Mouse (Mus musculus): ENCODE results near the gene Numb. TPM values are rescaled to one million over a fixed set of nuclear protein-coding genes. Genes with fewer than 3 reads are reported as not detected.

Gene Numb
- 16.8 and 17.4 TPM in 2 replicates for polyA plus RNA-seq (2015; fragmentation: Nextera tagmentation; extraction: Ambion mirVana)

DNA sequence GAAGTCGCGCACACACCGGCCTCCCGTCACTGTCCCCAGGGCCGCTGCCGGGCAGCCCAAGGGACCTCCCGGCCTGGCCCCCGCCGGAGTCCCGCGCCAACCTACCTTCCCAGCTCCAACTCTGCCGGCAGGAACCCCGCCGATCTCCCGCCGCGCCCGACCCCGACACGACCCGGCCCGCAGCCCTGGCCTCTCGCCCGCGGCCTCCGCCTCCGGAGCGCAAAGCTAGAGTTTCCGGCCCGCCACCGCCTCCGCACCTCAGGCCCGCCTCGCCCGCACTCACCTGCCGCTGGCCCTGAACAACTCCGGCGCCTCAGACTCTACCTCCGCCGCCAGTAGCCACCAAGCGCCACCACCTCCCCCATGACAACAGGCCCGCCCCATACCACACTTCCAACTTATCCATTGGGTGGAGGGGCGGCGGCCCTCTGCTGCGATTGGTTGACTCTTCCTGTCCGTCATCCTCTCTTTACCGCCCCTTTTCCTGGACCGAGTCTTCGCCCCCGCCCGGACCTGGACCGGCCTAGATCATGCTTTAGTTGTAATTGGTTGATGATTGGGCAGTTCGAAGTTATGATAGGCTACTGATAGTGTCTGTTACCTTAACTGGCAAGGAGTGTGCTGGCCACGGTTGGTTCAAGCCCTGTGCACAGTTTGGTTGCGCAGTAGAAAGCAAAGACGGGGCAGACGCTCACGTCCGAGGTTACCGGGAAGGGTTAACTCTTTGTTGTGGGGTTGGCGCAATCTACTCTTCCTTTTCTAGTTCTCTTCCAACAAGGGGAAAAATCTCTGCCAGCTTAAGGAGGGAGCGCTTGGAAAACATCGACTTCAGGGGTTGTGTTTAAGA is at the start of gene Numb:
Numb (minus strand) TSS at position 400 of the 847 bp plus-strand sequence.
- Histone ChIP-seq H3K4me3 (ENCODE audit: low read depth, low read length) (peak within 1 kb of the TSS; percentile 95), H3K27ac (ENCODE audit: low read length) (peak within 1 kb of the TSS; percentile 84), H3K9ac (ENCODE audit: low read depth, low read length) (peak within 1 kb of the TSS; percentile 97), H3K4me2 (ENCODE audit: low read depth, low read length) (peak within 1 kb of the TSS; percentile 79), H3K4me1 (ENCODE audit: control insufficient read depth, low read depth, low read length) (peaks cover 23% of the 10 kb centered on the region), H3K9me3 (replicated peaks; ENCODE audit: control insufficient read depth, low read length) (no peaks in the 10 kb centered on the region), H3K27me3 (ENCODE audit: control insufficient read depth, insufficient read depth, low read depth, low read length) (no peaks in the 10 kb centered on the region), H3K36me3 (ENCODE audit: control insufficient read depth, insufficient read depth) (no peaks in the 10 kb centered on the region; the same call in 1 of the 2 replicates)
- 1% methylated on average over 57 of the region's 63 CpGs for WGBS (ENCODE audit: insufficient replicate concordance)
- peak; percentile 98 for ATAC-seq (ENCODE audit: low read depth)

DNA sequence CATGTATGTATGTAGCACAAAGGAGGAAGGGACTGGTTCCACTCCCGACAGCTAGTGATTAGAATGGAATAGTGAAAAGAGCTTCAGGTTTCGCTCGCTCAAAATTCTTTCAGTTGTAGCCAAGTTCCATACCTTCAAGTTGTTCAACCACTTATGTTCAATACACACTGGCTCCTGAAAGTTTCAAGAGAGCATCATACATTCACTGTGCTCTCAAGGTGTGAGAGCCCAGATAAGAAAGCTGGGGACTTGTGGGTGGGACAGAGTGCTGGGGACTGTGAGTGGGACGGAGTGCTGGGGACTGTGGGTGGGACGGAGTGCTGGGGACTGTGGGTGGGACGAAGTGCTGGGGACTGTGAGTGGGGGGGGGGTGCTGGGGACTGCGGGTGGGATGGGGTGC is 43.5 kb upstream of the Numb start:
- no peak overlapping the region for H3K4me2 ChIP-seq (ENCODE audit: low read depth, low read length)
- H3K36me3 ChIP-seq (ENCODE audit: control insufficient read depth, insufficient read depth) = no peaks in the 10 kb centered on the region
- H3K9me3 ChIP-seq (replicated peaks; ENCODE audit: control insufficient read depth, low read length) = no peaks in the 10 kb centered on the region
- H3K4me3 ChIP-seq (ENCODE audit: low read depth, low read length) = no peak overlapping the region
- no peak overlapping the region for H3K27ac ChIP-seq (ENCODE audit: low read length)
- no peak for ATAC-seq (ENCODE audit: low read depth)
- no peak overlapping the region for H3K9ac ChIP-seq (ENCODE audit: low read depth, low read length)
- WGBS (ENCODE audit: insufficient replicate concordance) = 58% methylated on average over 7 of the region's 7 CpGs
- no peaks in the 10 kb centered on the region for H3K4me1 ChIP-seq (ENCODE audit: control insufficient read depth, low read depth, low read length)
- H3K27me3 ChIP-seq (ENCODE audit: control insufficient read depth, insufficient read depth, low read depth, low read length) = no peaks in the 10 kb centered on the region

DNA sequence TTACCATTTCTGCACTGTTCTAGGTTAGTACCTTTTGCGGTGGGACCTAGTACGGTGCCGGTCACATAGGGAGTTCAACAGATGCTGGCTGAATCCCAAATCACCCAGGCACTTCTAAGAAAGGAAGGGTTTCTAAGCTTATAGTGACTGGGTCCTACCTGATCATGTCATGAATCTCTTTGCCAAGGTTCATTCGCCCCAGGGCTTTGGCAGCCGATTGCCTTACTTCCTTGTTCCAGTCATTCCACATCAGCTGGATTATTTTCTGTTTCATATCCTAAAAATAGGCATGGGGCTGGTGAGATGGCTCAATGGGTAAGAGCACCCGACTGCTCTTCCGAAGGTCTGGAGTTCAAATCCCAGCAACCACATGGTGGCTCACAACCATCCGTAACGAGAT is 36.5 kb upstream of the Numb start:
- ATAC-seq (ENCODE audit: low read depth) = no peak
- Histone ChIP-seq H3K36me3 (ENCODE audit: control insufficient read depth, insufficient read depth) (no peaks in the 10 kb centered on the region; the same call in 1 of the 2 replicates), H3K9me3 (replicated peaks; ENCODE audit: control insufficient read depth, low read length) (no peaks in the 10 kb centered on the region), H3K4me1 (ENCODE audit: control insufficient read depth, low read depth, low read length) (peaks cover 4% of the 10 kb centered on the region), H3K27me3 (ENCODE audit: control insufficient read depth, insufficient read depth, low read depth, low read length) (no peaks in the 10 kb centered on the region), H3K27ac (ENCODE audit: low read length) (no peak overlapping the region), H3K9ac (ENCODE audit: low read depth, low read length) (no peak overlapping the region), H3K4me2 (ENCODE audit: low read depth, low read length) (no peak overlapping the region), H3K4me3 (ENCODE audit: low read depth, low read length) (no peak overlapping the region)
- 80% methylated on average over 9 of the region's 9 CpGs for WGBS (ENCODE audit: insufficient replicate concordance)

DNA sequence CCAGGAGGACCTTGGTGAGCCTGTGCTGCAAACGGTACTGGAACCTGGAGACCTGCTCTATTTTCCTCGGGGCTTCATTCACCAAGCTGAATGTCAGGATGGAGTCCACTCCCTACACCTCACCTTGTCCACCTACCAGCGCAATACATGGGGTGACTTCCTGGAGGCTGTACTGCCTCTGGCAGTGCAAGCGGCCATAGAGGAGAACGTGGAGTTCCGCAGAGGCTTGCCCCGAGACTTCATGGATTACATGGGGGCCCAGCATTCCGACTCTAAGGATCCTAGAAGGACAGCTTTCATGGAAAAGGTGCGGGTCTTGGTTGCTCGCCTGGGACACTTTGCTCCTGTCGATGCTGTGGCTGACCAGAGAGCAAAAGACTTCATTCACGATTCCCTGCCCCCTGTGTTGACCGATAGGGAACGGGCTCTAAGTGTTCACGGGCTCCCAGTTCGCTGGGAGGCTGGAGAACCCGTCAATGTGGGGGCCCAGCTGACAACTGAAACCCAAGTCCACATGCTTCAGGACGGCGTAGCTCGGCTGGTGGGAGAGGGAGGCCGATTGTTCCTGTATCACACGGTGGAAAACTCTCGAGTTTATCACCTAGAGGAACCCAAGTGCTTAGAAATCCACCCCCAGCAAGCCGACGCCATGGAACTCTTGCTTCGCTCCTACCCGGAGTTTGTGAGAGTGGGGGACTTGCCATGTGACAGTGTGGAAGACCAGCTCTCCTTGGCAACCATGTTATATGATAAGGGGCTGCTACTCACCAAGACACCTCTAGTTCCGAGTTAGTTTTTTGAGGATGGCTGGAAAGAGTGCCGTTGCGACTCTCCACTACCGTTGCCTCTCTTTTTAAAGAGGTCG is 30.2 kb upstream of the Numb start:
- WGBS (ENCODE audit: insufficient replicate concordance) = 41% methylated on average over 32 of the region's 32 CpGs
- Histone ChIP-seq H3K9me3 (replicated peaks; ENCODE audit: control insufficient read depth, low read length) (no peaks in the 10 kb centered on the region), H3K27me3 (ENCODE audit: control insufficient read depth, insufficient read depth, low read depth, low read length) (no peaks in the 10 kb centered on the region), H3K9ac (ENCODE audit: low read depth, low read length) (peak overlapping the region; percentile 77), H3K4me3 (ENCODE audit: low read depth, low read length) (peak overlapping the region; percentile 79), H3K27ac (ENCODE audit: low read length) (no peak overlapping the region), H3K4me2 (ENCODE audit: low read depth, low read length) (peak overlapping the region; percentile 97), H3K4me1 (ENCODE audit: control insufficient read depth, low read depth, low read length) (peaks cover 36% of the 10 kb centered on the region), H3K36me3 (ENCODE audit: control insufficient read depth, insufficient read depth) (no peaks in the 10 kb centered on the region; the same call in 1 of the 2 replicates)
- ATAC-seq (ENCODE audit: low read depth) = no peak

DNA sequence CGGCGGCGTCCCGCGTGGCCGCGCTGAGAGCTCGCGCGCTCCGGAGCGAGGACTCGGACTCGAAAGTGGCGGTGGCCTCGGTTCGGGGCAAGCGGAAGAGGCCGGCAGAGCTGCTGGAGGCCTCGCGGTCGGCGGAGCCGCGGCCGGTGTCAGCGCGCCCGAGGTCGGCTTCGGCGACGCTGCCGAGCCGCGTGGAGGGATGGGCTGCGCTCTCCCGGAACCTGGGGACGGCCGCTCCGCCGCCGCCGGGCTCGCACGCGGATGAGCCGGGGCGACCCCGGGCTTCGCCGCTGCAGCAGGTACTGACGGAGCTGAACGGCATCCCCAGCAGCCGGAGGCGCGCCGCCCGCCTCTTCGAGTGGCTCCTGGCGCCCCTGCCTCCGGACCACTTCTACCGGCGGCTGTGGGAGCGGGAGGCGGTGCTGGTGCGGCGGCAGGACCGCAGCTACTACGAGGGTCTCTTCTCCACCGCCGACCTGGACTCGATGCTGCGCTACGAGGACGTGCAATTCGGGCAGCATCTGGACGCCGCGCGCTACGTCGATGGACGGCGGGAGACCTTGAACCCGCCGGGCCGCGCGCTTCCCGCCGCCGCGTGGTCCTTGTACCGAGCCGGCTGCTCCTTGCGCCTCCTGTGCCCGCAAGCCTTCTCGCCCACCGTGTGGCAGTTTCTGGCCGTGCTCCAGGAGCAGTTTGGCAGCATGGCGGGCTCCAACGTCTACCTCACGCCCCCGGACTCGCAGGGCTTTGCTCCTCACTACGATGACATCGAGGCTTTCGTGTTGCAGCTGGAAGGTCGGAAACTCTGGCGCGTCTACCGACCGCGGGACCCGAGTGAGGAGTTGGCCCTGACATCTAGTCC is 29.3 kb upstream of the Numb start:
- H3K9me3 ChIP-seq (replicated peaks; ENCODE audit: control insufficient read depth, low read length) = no peaks in the 10 kb centered on the region
- peak overlapping the region; percentile 77 for H3K9ac ChIP-seq (ENCODE audit: low read depth, low read length)
- H3K36me3 ChIP-seq (ENCODE audit: control insufficient read depth, insufficient read depth) = no peaks in the 10 kb centered on the region; the same call in 1 of the 2 replicates
- no peaks in the 10 kb centered on the region for H3K27me3 ChIP-seq (ENCODE audit: control insufficient read depth, insufficient read depth, low read depth, low read length)
- H3K4me1 ChIP-seq (ENCODE audit: control insufficient read depth, low read depth, low read length) = peaks cover 36% of the 10 kb centered on the region
- H3K27ac ChIP-seq (ENCODE audit: low read length) = peak overlapping the region; percentile 70
- peak overlapping the region; percentile 79 for H3K4me3 ChIP-seq (ENCODE audit: low read depth, low read length)
- under 1% methylated on average over 101 of the region's 116 CpGs for WGBS (ENCODE audit: insufficient replicate concordance)
- peak overlapping the region; percentile 97 for H3K4me2 ChIP-seq (ENCODE audit: low read depth, low read length)
- ATAC-seq (ENCODE audit: low read depth) = peak; percentile 45

DNA sequence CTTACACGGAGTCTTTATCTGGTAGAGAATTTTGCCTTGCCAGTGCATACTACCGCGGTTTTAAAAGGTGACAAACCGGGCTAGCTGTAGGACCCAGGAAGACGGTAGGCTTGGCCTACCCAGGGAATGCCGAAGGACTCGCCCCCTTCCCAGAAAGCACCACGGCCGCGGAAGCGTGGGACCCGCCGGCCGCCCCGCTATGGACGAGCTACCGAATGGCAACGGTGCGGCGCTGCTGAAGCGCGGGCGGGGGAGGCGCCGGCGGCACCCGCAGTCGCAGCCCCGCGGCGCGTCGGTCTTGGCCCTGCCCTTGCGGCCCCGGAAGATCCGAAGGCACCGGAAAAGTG is 28.7 kb upstream of the Numb start, which contains the start of gene Riox1:
Riox1 (plus strand) TSS at position 116 of the 347 bp plus-strand sequence.
- Histone ChIP-seq H3K4me2 (ENCODE audit: low read depth, low read length) (peak within 1 kb of the TSS; percentile 97), H3K27me3 (ENCODE audit: control insufficient read depth, insufficient read depth, low read depth, low read length) (no peaks in the 10 kb centered on the region), H3K27ac (ENCODE audit: low read length) (peak within 1 kb of the TSS; percentile 70), H3K4me1 (ENCODE audit: control insufficient read depth, low read depth, low read length) (peaks cover 36% of the 10 kb centered on the region), H3K4me3 (ENCODE audit: low read depth, low read length) (peak within 1 kb of the TSS; percentile 79), H3K9ac (ENCODE audit: low read depth, low read length) (peak within 1 kb of the TSS; percentile 77), H3K36me3 (ENCODE audit: control insufficient read depth, insufficient read depth) (no peaks in the 10 kb centered on the region), H3K9me3 (replicated peaks; ENCODE audit: control insufficient read depth, low read length) (no peaks in the 10 kb centered on the region)
- WGBS (ENCODE audit: insufficient replicate concordance) = under 1% methylated on average over 37 of the region's 37 CpGs
- peak; percentile 86 for ATAC-seq (ENCODE audit: low read depth)

DNA sequence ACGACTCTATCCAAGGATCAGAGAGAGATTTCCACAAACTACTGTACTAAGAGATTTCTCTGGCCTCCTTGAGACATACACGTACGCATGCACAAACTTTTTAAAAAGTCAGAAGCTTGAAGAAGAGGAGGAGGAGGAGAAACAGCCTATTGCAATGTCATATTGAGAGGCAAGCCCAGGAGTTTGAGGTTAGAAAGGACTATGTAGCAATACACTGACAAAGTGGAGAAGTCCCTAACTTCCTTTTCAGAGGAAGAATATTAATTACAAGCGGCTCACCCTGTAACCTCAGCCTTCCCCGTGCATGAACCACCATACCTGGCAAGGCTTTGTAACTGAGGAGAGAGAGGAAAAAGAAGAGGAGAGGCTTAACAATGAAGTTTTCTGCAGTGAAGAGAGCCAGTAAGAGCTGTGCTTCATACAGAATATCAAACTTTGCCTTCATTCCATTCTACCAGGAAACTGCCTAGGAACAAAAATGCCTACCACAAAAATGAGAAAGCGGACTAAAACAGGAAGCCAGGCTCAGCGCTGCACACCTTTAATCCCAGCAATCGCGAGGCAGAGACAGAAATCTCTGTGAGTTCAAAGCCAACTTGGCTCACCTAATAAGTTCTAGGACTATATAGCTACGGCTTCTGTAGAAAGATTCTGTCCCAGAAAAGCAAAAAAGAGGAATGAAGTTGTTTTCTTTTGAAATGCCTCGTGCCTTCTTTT is 28.2 kb upstream of the Numb start:
- ATAC-seq (ENCODE audit: low read depth) = no peak
- peaks cover 36% of the 10 kb centered on the region for H3K4me1 ChIP-seq (ENCODE audit: control insufficient read depth, low read depth, low read length)

DNA sequence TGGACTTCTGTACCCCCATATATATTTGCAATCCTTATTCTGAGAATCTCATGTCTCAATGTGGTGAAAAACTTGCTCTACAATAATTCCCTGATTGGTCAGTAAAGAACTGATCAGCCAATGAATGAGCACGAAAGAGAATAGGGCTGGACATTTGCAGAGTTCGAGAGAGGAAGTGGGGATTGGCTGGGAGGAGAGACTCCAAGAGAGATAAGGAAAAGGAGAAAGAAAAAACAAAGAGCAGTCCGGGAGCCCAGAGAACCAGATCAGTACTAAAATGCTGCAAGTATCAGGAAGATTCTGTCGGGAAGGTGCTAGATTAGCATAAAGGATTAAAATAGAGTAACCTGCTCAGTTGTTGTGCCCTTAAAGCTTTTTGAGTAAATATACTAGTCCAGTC is 27.3 kb upstream of the Numb start:
- ATAC-seq (ENCODE audit: low read depth) = peak; percentile 25; the same call in 1 of the 2 replicates
- no peaks in the 10 kb centered on the region for H3K36me3 ChIP-seq (ENCODE audit: control insufficient read depth, insufficient read depth)
- H3K4me3 ChIP-seq (ENCODE audit: low read depth, low read length) = 0 out of 2 replicates have a peak overlapping the region, but pooled peaks have one; percentile 8
- no peaks in the 10 kb centered on the region for H3K27me3 ChIP-seq (ENCODE audit: control insufficient read depth, insufficient read depth, low read depth, low read length)
- peak overlapping the region; percentile 97 for H3K4me2 ChIP-seq (ENCODE audit: low read depth, low read length)
- no peaks in the 10 kb centered on the region for H3K9me3 ChIP-seq (replicated peaks; ENCODE audit: control insufficient read depth, low read length)
- H3K27ac ChIP-seq (ENCODE audit: low read length) = no peak overlapping the region
- H3K9ac ChIP-seq (ENCODE audit: low read depth, low read length) = no peak overlapping the region
- H3K4me1 ChIP-seq (ENCODE audit: control insufficient read depth, low read depth, low read length) = peaks cover 36% of the 10 kb centered on the region
- WGBS (ENCODE audit: insufficient replicate concordance) = 25% methylated on average over 4 of the region's 4 CpGs

More for the DNA sequence above, 28.2 kb upstream of the Numb start:
- Histone ChIP-seq H3K27me3 (ENCODE audit: control insufficient read depth, insufficient read depth, low read depth, low read length) (no peaks in the 10 kb centered on the region), H3K36me3 (ENCODE audit: control insufficient read depth, insufficient read depth) (no peaks in the 10 kb centered on the region), H3K27ac (ENCODE audit: low read length) (peak overlapping the region; percentile 70), H3K9me3 (replicated peaks; ENCODE audit: control insufficient read depth, low read length) (no peaks in the 10 kb centered on the region), H3K4me2 (ENCODE audit: low read depth, low read length) (peak overlapping the region; percentile 97), H3K9ac (ENCODE audit: low read depth, low read length) (peak overlapping the region; percentile 77), H3K4me3 (ENCODE audit: low read depth, low read length) (peak overlapping the region; percentile 79)
- 14% methylated on average over 11 of the region's 11 CpGs for WGBS (ENCODE audit: insufficient replicate concordance)

All from liver, embryonic 16.5 days (tissue).